Mouse (Mus musculus) MEL (cell line): ENCODE measurements at regions not wholly inside any gene's neighbourhood (a gene's known extent, or its start where the extent isn't known, plus 50 kb on each side); places are given as distances from the start of the nearest gene placed in this dataset.

Source experiments
- BHLHE40 ChIP-seq: IDR thresholded peaks from 2 replicates; pipeline ENCODE4 v1.6.1; 2012; ENCODE audit warnings: low read depth, mild to moderate bottlenecking, inconsistent platforms, low read length, improper control_type of control experiment, borderline replicate concordance
- CTCF ChIP-seq, 3 experiments: IDR thresholded peaks in 2 of 3; conservative IDR thresholded peaks in 1 of 3; 2 replicates each; pipeline ENCODE4 v1.5.1; 2011 to 2012; ENCODE audit warnings: low read length in 3 of 3, low read depth in 2 of 3, mild to moderate bottlenecking in 2 of 3, improper control_type of control experiment in 1 of 3, inconsistent platforms in 1 of 3, mixed read lengths in 1 of 3, moderate library complexity in 1 of 3; ENCODE audit not compliant: control insufficient read depth in 1 of 3, insufficient read depth in 1 of 3, poor library complexity in 1 of 3, severe bottlenecking in 1 of 3
- MAFK ChIP-seq: IDR thresholded peaks from 2 replicates; pipeline ENCODE4 v1.6.1; 2011; ENCODE audit warnings: low read depth, mild to moderate bottlenecking, low read length, improper control_type of control experiment, borderline replicate concordance
- MAX ChIP-seq: IDR thresholded peaks from 2 replicates; pipeline ENCODE4 v1.6.1; 2011; ENCODE audit warnings: low read length, improper control_type of control experiment
- POLR2A ChIP-seq, 2 experiments: IDR thresholded peaks; 2 replicates each; pipeline ENCODE4 v1.6.1; 2011 to 2012; ENCODE audit warnings: low read length in 2 of 2, mild to moderate bottlenecking in 2 of 2, control low read depth in 1 of 2, improper control_type of control experiment in 1 of 2, low read depth in 1 of 2, moderate library complexity in 1 of 2; ENCODE audit not compliant: control insufficient read depth in 1 of 2, insufficient read depth in 1 of 2, poor library complexity in 1 of 2
- ZC3H11A ChIP-seq: IDR thresholded peaks from 2 replicates; pipeline ENCODE4 v1.6.1; 2012; ENCODE audit warnings: low read depth, mild to moderate bottlenecking, inconsistent platforms, low read length, improper control_type of control experiment

DNA sequence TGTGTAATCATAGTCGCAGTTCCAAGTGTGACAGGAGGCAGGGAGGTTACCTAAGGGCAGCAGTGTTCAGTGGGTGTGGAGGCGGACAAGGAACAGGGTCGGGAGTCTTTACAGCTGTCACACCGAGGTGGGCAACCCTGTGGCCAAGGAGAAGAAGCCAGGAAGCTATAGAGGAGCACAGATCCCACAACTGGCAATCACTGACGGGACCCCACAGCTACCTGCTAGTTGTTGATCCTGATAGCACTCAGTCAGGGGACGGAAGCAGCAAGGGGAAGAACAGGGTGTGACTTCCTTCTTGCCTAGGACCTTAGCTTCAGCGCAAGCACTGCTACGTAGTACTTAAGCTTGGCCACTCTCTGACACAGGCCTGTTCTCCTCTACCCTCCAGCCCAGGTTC lies 188.2 kb downstream of the Irx2 start:
- TF ChIP-seq POLR2A (IDR thresholded peaks at IDR 0.05; ENCODE audit: control insufficient read depth in 1 of 2, insufficient read depth in 1 of 2, low read depth in 1 of 2, low read length in 2 of 2, poor library complexity in 1 of 2) (no peak), MAX (no peak), MAFK (no peak), ZC3H11A (no peak), BHLHE40 (no peak), CTCF (IDR thresholded peaks at IDR 0.05 in 2 of 3, conservative IDR thresholded peaks at IDR 0.05 in 1 of 3; ENCODE audit: control insufficient read depth in 1 of 3, insufficient read depth in 1 of 3, low read depth in 2 of 3, low read length in 3 of 3, poor library complexity in 1 of 3, severe bottlenecking in 1 of 3) (no peak)
